In the genomic region with DNA sequence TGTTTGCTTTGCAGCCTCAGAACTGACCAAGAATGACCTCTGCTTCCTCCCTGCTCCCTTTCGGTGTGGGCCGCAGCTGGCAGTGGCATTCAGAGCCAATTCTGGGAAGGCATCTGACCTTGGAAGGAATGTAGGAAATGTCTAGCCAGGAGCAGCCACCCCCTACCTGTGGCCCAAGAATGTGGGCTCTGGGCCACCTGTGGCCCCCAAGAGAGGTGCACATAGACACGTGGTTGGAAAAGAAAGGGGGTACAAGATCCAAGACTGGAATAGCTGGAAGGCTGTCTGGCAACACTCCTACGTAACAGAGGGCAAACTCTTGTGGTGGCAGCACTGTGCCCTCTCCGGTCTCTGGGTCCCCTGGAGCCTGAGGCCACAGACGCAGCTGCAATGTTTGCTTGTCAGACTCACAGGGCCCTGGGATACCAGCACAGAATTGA, we compare ENCODE assay signal across 9 mouse cellular contexts. TPM values are rescaled to one million over a fixed set of nuclear protein-coding genes. Genes with fewer than 3 reads are reported as not detected.
DNase-seq lines count a peak whose midpoint lies in the region; ATAC-seq lines count a peak whose summit lies in the region.
"Had no signal": no experiment of that assay in that cellular context is flagged by ENCODE, and none has a peak within 500 bp of the region (broad histone marks: within the 10 kb centered on the region; RNA-seq: fewer than 3 reads in every experiment).

No protein-coding gene starts in this region.

- no peaks in the 10 kb centered on the region for H3K27me3 ChIP-seq in embryonic facial prominence, embryonic 15.5 days
- H3K27me3 ChIP-seq in hindbrain, embryonic 15.5 days, result no peaks in the 10 kb centered on the region
- no peaks in the 10 kb centered on the region for H3K27me3 ChIP-seq in liver, embryonic 15.5 days
- H3K27me3 ChIP-seq: embryonic facial prominence, embryonic 13.5 days had no signal

- WGBS in embryonic facial prominence, embryonic 15.5 days, result 52% methylated on average over 6 of the region's 6 CpGs
- WGBS in hindbrain, embryonic 15.5 days, result 33% methylated on average over 6 of the region's 6 CpGs
- 75% methylated on average over 6 of the region's 6 CpGs for WGBS in liver, embryonic 15.5 days (ENCODE audit: insufficient replicate concordance)

- peaks cover 12% of the 10 kb centered on the region for H3K4me1 ChIP-seq in embryonic facial prominence, embryonic 15.5 days
- H3K4me1 ChIP-seq in hindbrain, embryonic 15.5 days (replicated peaks), result peaks cover 11% of the 10 kb centered on the region
- peaks cover 48% of the 10 kb centered on the region for H3K4me1 ChIP-seq in liver, embryonic 15.5 days (replicated peaks)

- H3K27ac ChIP-seq in embryonic facial prominence, embryonic 15.5 days (replicated peaks), result peak overlapping the region; percentile 28
- H3K27ac ChIP-seq in hindbrain, embryonic 15.5 days (replicated peaks), result peak overlapping the region; percentile 63; the same call in 1 of the 2 replicates
- H3K27ac ChIP-seq in liver, embryonic 15.5 days (replicated peaks), result no peak overlapping the region
- H3K27ac ChIP-seq: embryonic facial prominence, embryonic 13.5 days had no signal

- no peak overlapping the region for H3K9ac ChIP-seq in embryonic facial prominence, embryonic 15.5 days
- H3K9ac ChIP-seq in hindbrain, embryonic 15.5 days, result no peak overlapping the region
- no peak overlapping the region for H3K9ac ChIP-seq in liver, embryonic 15.5 days
- H3K9ac ChIP-seq: embryonic facial prominence, embryonic 13.5 days had no signal

- no peak overlapping the region for H3K4me3 ChIP-seq in embryonic facial prominence, embryonic 15.5 days (replicated peaks)
- H3K4me3 ChIP-seq in hindbrain, embryonic 15.5 days, result no peak overlapping the region
- H3K4me3 ChIP-seq in liver, embryonic 15.5 days (replicated peaks), result no peak overlapping the region
- H3K4me3 ChIP-seq: embryonic facial prominence, embryonic 13.5 days had no signal

- ATAC-seq in embryonic facial prominence, embryonic 15.5 days (ENCODE audit: insufficient number of reproducible peaks, low FRiP score, low TSS enrichment, low read depth), result no peak
- 0 out of 2 replicates have a peak, but pooled peaks have one; percentile 16 for ATAC-seq in hindbrain, embryonic 15.5 days (ENCODE audit: low FRiP score, low read depth)
- ATAC-seq in liver, embryonic 15.5 days (ENCODE audit: insufficient read depth), result peak; percentile 38

- H3K9me3 ChIP-seq in embryonic facial prominence, embryonic 15.5 days (replicated peaks), result no peaks in the 10 kb centered on the region
- H3K9me3 ChIP-seq in hindbrain, embryonic 15.5 days, result no peaks in the 10 kb centered on the region
- H3K9me3 ChIP-seq in liver, embryonic 15.5 days (replicated peaks), result 0 out of 2 replicates have a peak, but pooled peaks cover 3% of the 10 kb centered on the region

- H3K4me2 ChIP-seq in embryonic facial prominence, embryonic 15.5 days (replicated peaks), result no peak overlapping the region
- no peak overlapping the region for H3K4me2 ChIP-seq in hindbrain, embryonic 15.5 days
- no peak overlapping the region for H3K4me2 ChIP-seq in liver, embryonic 15.5 days
- H3K4me2 ChIP-seq: embryonic facial prominence, embryonic 13.5 days had no signal

- H3K36me3 ChIP-seq in embryonic facial prominence, embryonic 15.5 days, result peaks cover 30% of the 10 kb centered on the region
- H3K36me3 ChIP-seq in hindbrain, embryonic 15.5 days, result peaks cover 27% of the 10 kb centered on the region
- H3K36me3 ChIP-seq in liver, embryonic 15.5 days (replicated peaks), result peaks cover 77% of the 10 kb centered on the region

- DNase-seq in adrenal gland, postnatal 14 days, result peak; percentile 58
- no peak for DNase-seq in adrenal gland, postnatal 25 days
- DNase-seq in frontal cortex, postnatal 36 days (ENCODE audit: low spot score in 2 of 2), result no peak
- DNase-seq in right cerebral cortex, adult 18-20 months, result no peak
- no peak for DNase-seq in retina, postnatal 1 day

RNA-seq across cellular contexts. Expression of a gene that starts 35.9 kb away (rescaled TPM):
- 12.1 and 26.9 TPM in 2 replicates for total RNA-seq in adrenal gland, postnatal 14 days (2021)
- 8.4 and 8.6 TPM in 2 replicates for total RNA-seq in adrenal gland, postnatal 25 days (2021)
- polyA plus RNA-seq in embryonic facial prominence, embryonic 15.5 days (2015; fragmentation: Nextera tagmentation; extraction: Ambion mirVana), result 9.8 and 10.7 TPM in 2 replicates
- polyA plus RNA-seq in hindbrain, embryonic 15.5 days (2015; fragmentation: Nextera tagmentation; extraction: Ambion mirVana), result 38.1 and 41.4 TPM in 2 replicates
- 598 and 710 TPM in 2 replicates for polyA plus RNA-seq in liver, embryonic 15.5 days (2015; fragmentation: Nextera tagmentation; extraction: Ambion mirVana)

RNA-seq across cellular contexts. Expression of a gene that starts 39.3 kb away (rescaled TPM):
- 3.7 and 5.6 TPM in 2 replicates for total RNA-seq in adrenal gland, postnatal 14 days (2021)
- 2.4 and 4.8 TPM in 2 replicates for total RNA-seq in adrenal gland, postnatal 25 days (2021)
- 8.5 and 9.1 TPM in 2 replicates for polyA plus RNA-seq in embryonic facial prominence, embryonic 15.5 days (2015; fragmentation: Nextera tagmentation; extraction: Ambion mirVana)
- 12.9 and 24.2 TPM in 2 replicates for polyA plus RNA-seq in hindbrain, embryonic 15.5 days (2015; fragmentation: Nextera tagmentation; extraction: Ambion mirVana)
- polyA plus RNA-seq in liver, embryonic 15.5 days (2015; fragmentation: Nextera tagmentation; extraction: Ambion mirVana), result 3.1 and 3.6 TPM in 2 replicates

RNA-seq across cellular contexts. Expression of a gene that starts 56.8 kb away (rescaled TPM):
- 64.1 and 71.4 TPM in 2 replicates for total RNA-seq in adrenal gland, postnatal 14 days (2021)
- total RNA-seq in adrenal gland, postnatal 25 days (2021), result 116 and 153 TPM in 2 replicates
- polyA plus RNA-seq in embryonic facial prominence, embryonic 15.5 days (2015; fragmentation: Nextera tagmentation; extraction: Ambion mirVana), result 0.29 and 0.87 TPM in 2 replicates
- 8.7 and 9.5 TPM in 2 replicates for polyA plus RNA-seq in hindbrain, embryonic 15.5 days (2015; fragmentation: Nextera tagmentation; extraction: Ambion mirVana)
- 0.07 and 0.08 TPM in 2 replicates for polyA plus RNA-seq in liver, embryonic 15.5 days (2015; fragmentation: Nextera tagmentation; extraction: Ambion mirVana)

Comparison
In these comparisons a context has a peak if more than half of its experiments do, and no peak if none do; other contexts are left out.
1. RNA of a gene that starts 35.9 kb away (polyA plus RNA-seq): 598 to 710 TPM in liver, embryonic 15.5 days; 38.1 to 41.4 TPM in hindbrain, embryonic 15.5 days and 9.8 to 10.7 TPM in embryonic facial prominence, embryonic 15.5 days; every median in the first group is over 10 times any median in the second.